ENCODE assay signal across 9 mouse cellular contexts in genomic region chr6:49716520-49716919, GRCm38 (mm10).
DNase-seq lines count a peak whose midpoint lies in the region; ATAC-seq and TF ChIP-seq lines count a peak whose summit lies in the region.
"Had no signal": no experiment of that assay in that cellular context is flagged by ENCODE, and none has a peak within 500 bp of the region (broad histone marks: within the 10 kb centered on the region; RNA-seq: fewer than 3 reads in every experiment).

No protein-coding gene starts in this region.

- WGBS in stomach, postnatal 0 days: 0% methylated on average over 2 of the region's 2 CpGs
- 3% methylated on average over 2 of the region's 2 CpGs for WGBS in midbrain, embryonic 16.5 days

- no peak for TF ChIP-seq EP300 in stomach, postnatal 0 days (optimal IDR thresholded peaks at IDR 0.05)

- no peaks in the 10 kb centered on the region for H3K4me1 ChIP-seq in stomach, postnatal 0 days (replicated peaks; ENCODE audit: control insufficient read depth, insufficient read depth)
- H3K4me1 ChIP-seq in midbrain, embryonic 16.5 days (ENCODE audit: control insufficient read depth, insufficient read depth, low read length): peaks cover 7% of the 10 kb centered on the region; the same call in 1 of the 2 replicates

- no peak overlapping the region for H3K27ac ChIP-seq in stomach, postnatal 0 days (replicated peaks)
- H3K27ac ChIP-seq in midbrain, embryonic 16.5 days (ENCODE audit: low read length): no peak overlapping the region

- no peak overlapping the region for H3K4me2 ChIP-seq in stomach, postnatal 0 days (replicated peaks; ENCODE audit: low read depth)
- H3K4me2 ChIP-seq in midbrain, embryonic 16.5 days (ENCODE audit: low read length): no peak overlapping the region

- no peak overlapping the region for H3K4me3 ChIP-seq in stomach, postnatal 0 days (ENCODE audit: low read depth, low read length)
- no peak overlapping the region for H3K4me3 ChIP-seq in midbrain, embryonic 16.5 days (ENCODE audit: low read depth, low read length)

- H3K9ac ChIP-seq in stomach, postnatal 0 days (ENCODE audit: low read length): no peak overlapping the region
- no peak overlapping the region for H3K9ac ChIP-seq in midbrain, embryonic 16.5 days (ENCODE audit: low read depth, low read length)

- ATAC-seq in stomach, postnatal 0 days (ENCODE audit: low FRiP score, low TSS enrichment): no peak
- ATAC-seq in midbrain, embryonic 16.5 days: no peak

- peak; percentile 55 for DNase-seq in heart, adult 11 months
- no peak for DNase-seq in heart, adult 18-20 months
- peak; percentile 29 for DNase-seq in right cerebral cortex, adult 18-20 months
- no peak for DNase-seq in right cerebral cortex, postnatal 4 days
- peak; percentile 12 to 33 for DNase-seq in kidney, postnatal 36 days
- no peak for DNase-seq in stomach, postnatal 0 days (ENCODE audit: low spot score)
- no peak for DNase-seq in ovary, postnatal 10 days (ENCODE audit: low spot score)
- DNase-seq: cerebellum, adult 2 months had no signal

- peak; percentile 60 for TF ChIP-seq CTCF in stomach, postnatal 0 days (IDR thresholded peaks at IDR 0.05; ENCODE audit: low read depth)

- H3K36me3 ChIP-seq in stomach, postnatal 0 days (ENCODE audit: control insufficient read depth, insufficient read depth, low read length): no peaks in the 10 kb centered on the region
- no peaks in the 10 kb centered on the region for H3K36me3 ChIP-seq in midbrain, embryonic 16.5 days (ENCODE audit: control insufficient read depth, insufficient read depth, low read length)

- no peaks in the 10 kb centered on the region for H3K9me3 ChIP-seq in stomach, postnatal 0 days (ENCODE audit: control insufficient read depth, low read length)
- no peaks in the 10 kb centered on the region for H3K9me3 ChIP-seq in midbrain, embryonic 16.5 days (replicated peaks; ENCODE audit: control insufficient read depth, low read length, poor library complexity, severe bottlenecking)

- H3K27me3 ChIP-seq in stomach, postnatal 0 days (ENCODE audit: control insufficient read depth, insufficient read depth, low read length): no peaks in the 10 kb centered on the region
- no peaks in the 10 kb centered on the region for H3K27me3 ChIP-seq in midbrain, embryonic 16.5 days (ENCODE audit: control insufficient read depth, insufficient read depth, low read depth, low read length)

Comparison
In these comparisons a context has a peak if more than half of its experiments do, and no peak if none do; other contexts are left out.
1. DNase-seq: peak in heart, adult 11 months (single experiment), right cerebral cortex, adult 18-20 months (single experiment) and kidney, postnatal 36 days (2 of 2); none in heart, adult 18-20 months (0 of 2), right cerebral cortex, postnatal 4 days (single experiment), stomach, postnatal 0 days (single experiment) and ovary, postnatal 10 days (single experiment).